Mouse (Mus musculus): Measurements from ENCODE around the gene Tnni2.
"Not testable (repeated sequence)": the region's sequence is repeated elsewhere in the genome, so short reads cannot be mapped to it uniquely, and the experiment has no call there.

- TF ChIP-seq POLR2A (IDR thresholded peaks at IDR 0.05; ENCODE audit: control insufficient read depth, extremely low read depth, insufficient read depth, low read length, poor library complexity); CTCF (IDR thresholded peaks at IDR 0.05; ENCODE audit: borderline replicate concordance, control insufficient read depth, extremely low read depth, insufficient read depth, low read length, poor library complexity): not testable (repeated sequence)
These were observed 36.5 kb upstream of the Tnni2 start for GRCm38 (mm10) chr7:142405134-142405533.
